Mouse (Mus musculus) MN1 (cell line): ENCODE measurements at regions not wholly inside any gene's neighbourhood (a gene's known extent, or its start where the extent isn't known, plus 50 kb on each side); places are given as distances from the start of the nearest gene placed in this dataset.
A peak's percentile ranks its signal among the peaks of the same experiment; 100 is the strongest.

Source experiments
- DNase-seq: peaks from one replicate; pipeline ENCODE4 v3.0.0-alpha.2; 2016; ENCODE audit warnings: low spot score

DNA sequence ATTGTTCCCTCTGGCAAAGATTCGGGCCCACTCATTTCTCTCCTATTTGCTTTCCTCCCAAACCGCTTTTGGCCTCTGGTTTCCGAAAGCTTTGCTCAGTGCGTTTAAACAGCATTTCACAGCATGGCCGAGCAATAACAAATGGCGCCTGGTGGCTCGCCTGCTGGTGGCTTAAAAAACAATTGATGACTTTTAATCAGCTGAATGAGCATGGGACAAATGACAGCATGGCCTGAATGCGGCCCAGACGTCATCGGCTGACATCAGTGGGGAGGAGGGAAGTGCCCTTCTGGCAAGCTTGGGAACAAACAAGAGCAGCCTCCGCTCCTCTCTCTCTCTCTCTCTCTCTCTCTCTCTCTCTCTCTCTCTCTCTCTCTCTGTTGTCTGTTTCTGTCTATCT, 362.3 kb downstream of the Bcor start:
- DNase-seq, result no peak

GRCm38 (mm10) chrX:11798326-11798725, 361.8 kb downstream of the Bcor start:
- no peak for DNase-seq

- peak; percentile 73 for DNase-seq
Observed at GRCm38 (mm10) chrX:11800400-11800941, 359.7 kb downstream of the Bcor start.

- peak; percentile 37 for DNase-seq
Observed at GRCm38 (mm10) chrX:11801208-11801607, 358.9 kb downstream of the Bcor start.

GRCm38 (mm10) chrX:11801621-11802020, 358.5 kb downstream of the Bcor start:
- DNase-seq, result peak; percentile 40

DNA sequence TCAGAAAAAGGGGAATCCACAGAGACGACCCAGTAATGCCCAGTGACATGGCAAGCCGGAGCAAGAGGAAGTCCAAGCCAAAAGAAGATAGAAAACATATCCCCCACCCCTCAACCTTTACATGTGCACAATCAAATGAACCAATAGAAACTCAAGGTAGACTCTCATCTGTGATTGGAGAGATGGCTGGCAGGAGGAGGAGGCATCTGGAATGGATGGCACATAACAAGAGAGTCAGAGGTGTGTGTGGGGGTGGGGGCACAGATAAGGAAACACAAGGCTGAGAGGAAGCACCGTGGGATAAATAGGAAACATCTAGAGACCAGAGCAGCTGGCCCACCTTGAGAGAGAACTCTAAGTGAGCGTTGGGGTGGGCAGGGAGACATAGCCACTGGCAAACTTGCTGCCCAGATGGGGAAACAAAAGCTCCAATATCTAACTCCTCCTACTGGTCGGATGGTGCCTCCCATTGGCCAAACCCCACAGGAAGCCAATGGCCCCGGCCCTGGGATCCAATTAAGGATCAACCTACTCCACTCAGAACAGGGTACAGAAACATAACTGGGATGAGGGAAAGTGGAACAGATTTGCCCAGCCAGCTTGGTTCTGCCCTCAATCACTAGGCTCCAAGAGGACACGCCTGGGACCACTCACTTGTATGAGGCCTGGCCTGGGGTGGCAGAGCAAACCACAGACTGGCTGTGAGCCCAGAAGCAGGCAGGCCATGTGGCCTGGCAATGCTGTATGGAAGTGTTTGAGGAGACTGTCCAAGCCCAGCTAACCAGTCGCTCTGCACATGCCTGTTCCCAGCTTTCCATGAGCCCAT, 357.9 kb downstream of the Bcor start:
- peak; percentile 89 for DNase-seq

- DNase-seq, result no peak
Observed at GRCm38 (mm10) chrX:11803239-11803638, 356.9 kb downstream of the Bcor start.

DNA sequence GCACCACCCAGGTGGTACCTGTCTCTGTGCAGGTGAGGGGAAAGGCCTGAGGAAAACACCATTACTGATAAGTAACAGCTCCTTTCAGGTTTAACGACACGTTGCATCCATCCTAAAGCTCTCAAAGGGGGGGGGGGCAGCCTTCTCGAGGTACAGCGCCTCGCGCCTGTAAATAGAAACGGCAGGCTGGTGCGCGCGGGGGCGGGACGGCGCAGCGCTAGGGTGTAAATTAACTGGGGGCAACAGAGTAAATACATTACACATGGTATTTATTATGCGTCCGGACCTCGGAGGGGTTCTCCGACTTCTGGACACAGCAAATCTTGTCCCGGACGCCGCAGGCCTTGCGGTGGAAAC, 353.3 kb downstream of the Bcor start:
- DNase-seq, result no peak

- DNase-seq, result peak; percentile 78
Observed at GRCm38 (mm10) chrX:11807253-11807882, 352.8 kb downstream of the Bcor start.

GRCm38 (mm10) chrX:11807883-11808262, 352.3 kb downstream of the Bcor start:
- no peak for DNase-seq

- no peak for DNase-seq
Observed at GRCm38 (mm10) chrX:11808911-11809310, 351.2 kb downstream of the Bcor start.

DNA sequence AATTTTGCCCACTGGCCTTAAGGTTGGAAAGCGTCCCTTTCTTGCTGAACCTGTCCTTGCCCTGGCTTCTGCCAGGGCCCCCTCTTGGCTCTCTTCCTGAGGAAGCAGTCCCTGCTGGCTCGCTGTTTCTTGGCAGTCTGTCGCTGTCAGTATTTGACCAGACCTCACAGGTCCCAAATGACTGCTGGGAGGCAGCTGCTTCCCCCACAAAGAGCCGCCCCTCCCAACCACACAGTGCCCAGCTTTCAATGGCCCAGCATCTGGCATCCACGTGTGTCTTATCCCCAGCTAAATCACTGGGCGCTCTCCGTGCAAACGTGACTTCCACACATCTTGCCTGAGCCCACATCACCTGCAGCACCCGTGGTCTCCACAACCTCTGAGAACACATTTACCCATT, 345.3 kb downstream of the Bcor start:
- peak; percentile 38 for DNase-seq

DNA sequence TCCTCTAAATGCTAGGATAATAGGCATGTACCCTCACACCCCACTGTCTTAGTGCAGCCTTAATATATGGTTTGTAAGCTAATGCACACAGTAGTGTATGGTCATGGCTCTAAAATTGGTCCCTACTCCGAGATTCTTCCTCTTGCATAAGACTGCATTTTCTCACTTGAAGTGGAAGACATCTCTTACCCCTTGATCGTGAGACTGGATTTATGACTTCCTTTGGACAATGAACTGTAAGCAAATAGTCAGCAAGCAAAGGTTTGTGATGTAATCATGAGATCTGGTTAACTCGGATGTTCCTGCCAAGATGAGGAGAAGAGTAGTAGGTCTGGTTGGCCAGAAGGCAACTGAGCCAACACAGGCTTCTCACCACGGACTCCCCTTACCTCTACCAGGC, 344.3 kb downstream of the Bcor start:
- peak; percentile 21 for DNase-seq

- DNase-seq, result no peak
Observed at GRCm38 (mm10) chrX:11818634-11819033, 341.5 kb downstream of the Bcor start.

DNA sequence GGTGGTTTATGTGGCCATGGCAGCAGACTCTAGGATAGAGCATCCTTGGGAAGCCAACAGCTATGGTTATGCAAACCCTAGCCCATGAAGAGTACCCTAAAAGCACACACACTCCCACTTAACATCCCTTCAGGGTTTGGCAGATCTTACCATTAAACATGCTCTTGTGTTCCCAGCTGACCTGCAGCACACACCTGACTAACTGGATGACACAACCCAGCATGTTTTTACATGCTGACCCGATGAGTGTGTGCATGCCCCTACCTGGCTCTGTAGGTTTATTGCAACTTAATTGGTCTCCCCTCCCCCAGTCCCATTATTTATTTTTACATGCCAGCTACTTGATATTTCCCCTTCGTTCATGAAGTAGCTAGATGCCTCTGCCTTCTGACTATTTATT, 339.0 kb downstream of the Bcor start:
- no peak for DNase-seq

DNA sequence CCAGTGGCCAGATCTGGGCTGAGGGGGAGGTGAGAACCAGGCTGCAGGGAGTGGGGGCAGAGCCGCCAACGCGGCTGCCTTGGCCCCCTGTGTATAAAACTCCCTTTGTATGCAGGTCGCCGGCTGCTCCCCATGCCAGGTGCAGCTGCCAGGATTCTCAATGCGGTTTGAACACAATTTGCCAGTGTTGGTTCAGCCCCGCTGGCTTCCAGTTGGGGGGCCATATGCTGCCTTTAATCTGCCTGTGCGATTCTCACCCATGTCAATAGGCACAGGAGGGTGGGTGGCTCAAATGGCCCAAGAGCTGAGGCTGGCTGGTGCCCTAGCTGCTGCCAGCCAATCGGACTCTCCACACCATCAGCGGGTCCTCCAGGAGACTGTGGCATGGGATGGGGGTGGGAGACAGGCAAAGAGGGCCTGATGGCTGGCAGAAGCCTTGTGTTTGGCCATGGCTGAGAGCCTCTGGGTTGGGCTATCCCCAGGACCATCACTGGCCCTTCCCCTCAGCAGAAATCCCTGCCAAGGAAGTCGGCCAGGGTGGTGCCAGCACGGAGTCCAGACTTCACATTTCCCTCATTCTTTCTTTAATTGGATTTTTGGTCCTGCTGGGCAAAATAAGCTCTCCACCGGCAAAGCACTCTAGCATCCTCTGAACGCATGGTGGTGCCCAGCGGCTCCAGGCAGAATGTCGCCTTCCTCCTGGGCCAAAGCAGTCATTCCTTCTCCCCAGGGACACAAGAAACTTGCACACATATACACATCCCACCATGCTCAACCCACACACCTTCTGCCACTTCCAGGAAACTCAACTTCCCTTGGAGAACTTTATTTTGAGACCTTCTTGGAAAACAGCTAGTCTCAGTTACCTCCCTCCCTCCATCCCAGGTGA, 338.0 kb downstream of the Bcor start:
- DNase-seq, result peak; percentile 35

GRCm38 (mm10) chrX:11825948-11826347, 334.2 kb downstream of the Bcor start:
- DNase-seq, result no peak

DNA sequence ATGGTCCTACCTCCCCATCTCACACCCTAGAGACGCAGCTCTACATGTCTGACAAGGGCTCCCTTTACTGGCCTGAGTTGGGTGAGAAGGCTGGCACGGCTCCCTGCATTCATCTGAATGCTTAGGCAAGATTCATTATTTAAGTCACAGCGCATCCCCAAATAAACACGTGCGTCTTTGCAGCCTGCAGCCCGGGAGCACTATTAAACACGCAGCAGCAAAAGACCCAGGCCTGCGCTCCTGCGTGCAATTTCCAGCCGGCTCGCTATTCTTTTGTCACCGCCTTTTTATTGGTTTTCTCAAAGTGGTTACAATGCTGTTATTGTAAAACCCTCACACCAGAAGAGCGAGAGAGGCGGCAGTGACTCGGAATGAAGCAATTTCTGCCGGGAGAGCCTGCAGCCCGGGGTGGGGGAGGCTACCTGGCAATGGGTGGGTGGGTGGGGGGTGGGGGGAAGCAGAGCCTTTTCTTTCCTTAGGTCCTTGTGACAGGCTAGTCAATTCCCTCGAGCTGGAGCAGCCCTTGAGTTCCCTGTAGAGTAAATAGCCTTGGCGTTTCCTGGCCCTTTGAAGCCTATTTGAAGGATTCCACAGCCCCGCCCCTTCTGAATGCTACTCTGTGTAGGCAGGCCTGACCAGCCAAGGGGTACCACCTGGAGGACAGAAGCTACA, 333.3 kb downstream of the Bcor start:
- DNase-seq, result peak; percentile 37

DNA sequence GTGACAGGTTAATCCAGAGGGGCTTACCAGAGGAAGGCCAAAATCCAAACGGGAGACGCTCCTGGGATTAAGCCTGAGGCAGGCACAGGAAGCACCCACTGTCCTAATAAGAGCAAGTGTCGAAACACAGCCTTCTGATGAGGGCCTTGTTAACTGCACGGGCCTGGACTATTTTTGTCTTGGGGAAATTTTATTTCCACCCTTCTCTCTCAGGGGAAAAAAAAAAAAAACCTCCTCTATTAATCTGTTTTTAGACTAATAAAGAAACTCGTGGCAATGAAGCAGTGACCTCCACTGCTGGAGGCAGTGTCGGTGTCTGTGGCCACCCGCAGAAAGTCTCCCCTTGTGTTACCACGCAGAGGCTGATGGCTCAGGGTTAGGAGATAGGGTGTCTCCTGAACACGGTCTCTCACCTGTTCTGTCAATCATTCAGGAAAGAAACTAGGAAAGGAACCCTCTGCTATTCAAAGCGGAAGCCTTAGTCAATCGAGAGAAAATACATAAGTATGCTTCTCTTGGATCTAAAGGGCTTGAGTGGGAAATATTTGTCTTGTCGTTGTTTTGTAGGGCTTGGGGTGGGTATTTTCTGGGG, 330.6 kb downstream of the Bcor start:
- DNase-seq, result no peak

DNA sequence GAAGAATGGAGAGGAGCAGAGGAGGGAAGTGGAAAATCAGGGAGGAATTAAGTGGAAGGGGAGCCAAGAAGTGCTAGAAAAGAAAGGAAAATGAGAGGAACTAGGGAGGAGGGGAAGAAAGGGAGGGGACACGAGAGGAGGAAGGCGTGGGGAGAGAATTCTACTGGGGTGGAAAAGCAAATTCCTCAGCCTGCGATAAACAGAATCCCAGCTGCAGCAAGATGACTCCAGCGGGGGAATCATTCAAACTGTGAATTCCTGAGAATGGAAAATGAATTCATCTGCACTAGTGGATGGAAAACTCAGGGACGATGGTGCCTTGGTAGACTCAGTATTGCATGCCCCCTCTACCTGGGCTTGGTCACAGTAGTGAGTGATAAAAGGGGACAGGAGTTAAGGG, 322.6 kb downstream of the Bcor start:
- no peak for DNase-seq

GRCm38 (mm10) chrX:11839665-11840245, 320.4 kb downstream of the Bcor start:
- peak; percentile 52 for DNase-seq
